Mouse (Mus musculus): ENCODE measurements around the gene Ankrd44.

Gene Ankrd44

GRCm38 (mm10) chr1:54887873-54888272, 38.3 kb downstream of the Ankrd44 start:
- no peak for DNase-seq (ENCODE audit: low spot score)

DNA sequence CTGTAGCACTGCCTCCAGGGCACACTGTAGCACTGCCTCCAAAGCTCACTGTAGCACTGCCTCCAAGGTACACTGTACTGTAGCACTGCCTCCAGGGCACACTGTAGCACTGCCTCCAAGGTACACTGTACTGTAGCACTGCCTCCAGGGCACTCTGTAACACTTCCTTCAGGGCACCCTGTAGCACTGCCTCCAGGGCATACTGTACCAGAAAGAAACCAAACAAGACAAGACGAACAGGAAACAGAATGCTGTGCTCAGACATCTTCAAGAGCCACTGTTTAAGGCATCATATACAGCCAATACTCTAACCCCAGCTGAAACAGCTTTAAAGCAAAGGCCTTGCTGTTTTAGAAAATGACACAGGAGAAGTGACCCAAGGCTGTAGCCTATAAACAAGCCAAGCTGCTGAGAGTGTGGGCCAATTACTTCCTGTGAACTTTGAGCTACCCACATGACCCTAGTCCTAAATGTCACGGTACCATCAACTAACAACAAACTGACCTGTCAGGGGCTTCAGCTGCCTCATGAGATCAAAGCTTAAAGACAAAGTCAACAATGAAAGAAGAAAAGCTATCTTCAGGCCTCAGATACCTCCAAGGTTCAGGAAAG, 43.2 kb downstream of the Ankrd44 start:
- DNase-seq (ENCODE audit: low spot score) = no peak

DNA sequence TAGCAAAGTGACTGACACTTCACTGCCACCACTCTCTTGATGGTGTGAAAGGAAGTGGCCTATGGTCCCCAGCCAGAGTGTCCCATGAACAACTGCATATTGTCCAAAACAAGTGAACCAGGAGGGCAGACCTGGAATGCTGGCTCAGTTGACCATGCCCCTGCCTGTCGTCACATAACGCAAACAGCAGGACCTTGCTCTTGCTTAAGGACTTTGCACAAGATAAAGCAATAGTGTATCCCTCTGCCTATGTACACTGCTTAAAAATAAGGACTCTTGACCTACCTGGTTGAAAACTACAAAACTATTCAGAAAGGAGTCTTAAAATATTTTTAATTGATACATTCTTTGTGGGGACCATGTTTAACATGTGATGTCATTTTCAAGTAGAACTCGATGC, 44.7 kb downstream of the Ankrd44 start:
- no peak for DNase-seq (ENCODE audit: low spot score)

GRCm38 (mm10) chr1:54877423-54878073, 48.6 kb downstream of the Ankrd44 start:
- no peak for DNase-seq (ENCODE audit: low spot score)

- DNase-seq (ENCODE audit: low spot score) = no peak
Observed at GRCm38 (mm10) chr1:54877014-54877413, 49.2 kb downstream of the Ankrd44 start.

DNA sequence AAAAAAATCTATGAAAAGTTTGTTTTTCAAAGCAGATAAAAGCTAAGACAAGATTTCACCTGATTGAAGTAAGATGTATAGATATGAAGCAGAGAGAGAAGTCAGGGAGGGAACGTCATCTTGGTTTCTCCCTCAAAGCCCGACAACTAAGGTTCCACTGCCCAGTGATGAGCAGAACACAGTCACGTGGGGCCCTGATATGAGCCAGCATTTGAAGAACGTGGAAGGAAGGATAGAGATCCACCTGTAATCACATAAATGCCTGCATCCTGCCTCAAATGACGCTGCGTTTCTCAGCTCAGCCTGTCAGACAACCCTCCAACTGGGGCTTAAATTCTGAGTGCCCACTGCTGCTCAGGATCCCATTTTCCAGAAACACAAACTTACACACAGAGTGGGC, 52.1 kb downstream of the Ankrd44 start:
- no peak for DNase-seq (ENCODE audit: low spot score)

GRCm38 (mm10) chr1:54872857-54873616, 53.1 kb downstream of the Ankrd44 start:
- DNase-seq (ENCODE audit: low spot score) = no peak

GRCm38 (mm10) chr1:54871321-54871720, 54.9 kb downstream of the Ankrd44 start:
- no peak for DNase-seq (ENCODE audit: low spot score)

- no peak for DNase-seq (ENCODE audit: low spot score)
Observed at GRCm38 (mm10) chr1:54870634-54871033, 55.6 kb downstream of the Ankrd44 start.

DNA sequence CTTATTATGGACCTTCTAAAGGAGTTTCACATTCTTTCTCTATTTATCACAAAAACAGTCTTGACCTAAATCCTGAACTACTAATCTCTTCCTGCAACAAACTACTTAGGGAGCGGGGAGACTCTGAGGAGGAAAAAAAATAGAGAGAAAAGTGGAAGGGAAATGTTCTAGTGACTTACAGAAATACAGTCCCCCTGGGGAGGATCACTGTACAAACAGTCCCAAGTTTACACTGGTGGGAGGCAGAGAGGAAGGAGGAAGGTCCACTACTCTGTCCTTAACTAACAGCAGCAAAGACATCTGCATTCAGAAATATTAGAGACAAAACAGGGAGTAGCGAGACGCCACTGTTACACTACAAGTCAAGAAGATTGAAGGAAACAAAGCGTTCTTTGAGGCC, 59.0 kb downstream of the Ankrd44 start:
- no peak for DNase-seq (ENCODE audit: low spot score)

- no peak for DNase-seq (ENCODE audit: low spot score)
Observed at GRCm38 (mm10) chr1:54866131-54866530, 60.1 kb downstream of the Ankrd44 start.

GRCm38 (mm10) chr1:54864928-54865652, 61.1 kb downstream of the Ankrd44 start:
- no peak for DNase-seq (ENCODE audit: low spot score)

DNA sequence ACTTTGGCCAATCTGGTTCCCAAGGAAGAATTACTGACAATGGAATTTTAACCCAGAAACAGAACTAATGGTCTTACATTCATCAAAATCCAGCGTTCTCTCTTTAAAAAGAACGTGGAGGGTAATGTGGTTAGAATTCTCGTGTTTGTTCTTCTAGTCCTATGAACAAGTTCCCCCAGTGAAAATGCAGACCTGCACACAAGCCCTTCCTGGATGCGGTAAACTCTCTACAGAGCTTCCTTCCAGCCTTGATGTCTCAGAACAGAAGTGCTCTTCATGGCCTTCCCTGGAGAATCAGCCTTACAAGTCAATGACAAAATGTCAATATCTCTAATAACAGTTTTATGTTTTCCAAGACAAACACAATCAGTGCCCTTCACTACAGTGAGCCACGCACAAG, 65.8 kb downstream of the Ankrd44 start:
- DNase-seq (ENCODE audit: low spot score) = no peak

DNA sequence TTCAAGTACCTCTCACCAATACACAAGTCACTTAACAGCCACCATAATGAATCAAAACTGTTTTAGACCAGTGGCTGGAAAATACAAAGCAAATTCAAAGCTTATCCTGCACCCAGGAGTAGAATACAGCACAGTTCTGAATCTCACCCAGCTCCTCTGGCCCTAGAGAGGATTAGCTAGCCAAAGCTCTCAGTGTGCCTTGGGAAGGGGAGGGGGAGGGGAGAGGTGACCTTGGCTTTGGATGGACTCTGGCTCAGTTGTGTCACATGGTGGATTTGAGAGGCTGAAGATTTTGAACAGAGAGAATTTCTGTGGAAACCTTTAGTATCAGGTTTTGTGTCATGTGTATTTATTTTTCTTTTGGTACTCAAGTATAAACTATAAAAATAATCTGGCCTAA, 66.3 kb downstream of the Ankrd44 start:
- DNase-seq (ENCODE audit: low spot score) = no peak

- DNase-seq (ENCODE audit: low spot score) = no peak
Observed at GRCm38 (mm10) chr1:54858898-54859297, 67.3 kb downstream of the Ankrd44 start.

DNA sequence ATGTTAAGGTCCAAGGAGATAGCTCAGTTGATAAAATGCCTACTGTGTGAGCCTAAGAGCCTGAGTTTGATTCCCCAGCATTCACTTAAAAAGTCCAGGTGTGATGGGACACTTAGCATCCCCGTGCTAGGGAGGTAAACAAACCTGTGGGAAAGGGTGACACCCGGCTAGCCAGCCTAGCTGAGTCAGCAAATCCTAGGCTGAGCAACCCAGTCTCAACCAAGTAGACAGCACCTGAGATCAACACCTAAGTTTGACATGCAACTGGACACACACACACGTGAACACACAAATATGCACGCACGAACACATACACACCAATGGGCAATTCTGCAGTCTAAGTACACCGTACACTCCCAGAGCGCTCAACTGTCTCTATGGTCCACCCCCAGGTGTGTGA, 69.7 kb downstream of the Ankrd44 start:
- no peak for DNase-seq (ENCODE audit: low spot score)

GRCm38 (mm10) chr1:54855970-54856369, 70.2 kb downstream of the Ankrd44 start:
- no peak for DNase-seq (ENCODE audit: low spot score)

DNA sequence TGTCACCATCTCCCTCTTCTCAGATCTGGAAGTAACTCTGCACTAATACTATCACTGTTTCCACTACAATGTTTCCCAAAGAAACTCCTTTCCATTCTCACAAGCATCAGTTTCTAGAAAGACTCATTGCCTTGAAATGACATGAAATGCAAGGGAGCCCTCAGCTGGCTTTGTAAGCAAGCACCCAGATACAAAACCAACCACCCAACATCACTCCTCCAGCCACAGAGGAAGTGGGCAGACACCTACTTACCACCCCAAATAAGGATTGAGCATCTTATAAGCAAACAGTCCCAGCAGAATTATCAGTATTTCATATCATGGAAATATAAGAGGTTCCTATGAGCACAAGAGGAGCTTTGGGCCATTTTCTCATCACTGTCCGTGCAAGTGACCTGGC, 71.8 kb downstream of the Ankrd44 start:
- no peak for DNase-seq (ENCODE audit: low spot score)

- DNase-seq (ENCODE audit: low spot score) = no peak
Observed at GRCm38 (mm10) chr1:54853311-54854000, 72.7 kb downstream of the Ankrd44 start.

DNA sequence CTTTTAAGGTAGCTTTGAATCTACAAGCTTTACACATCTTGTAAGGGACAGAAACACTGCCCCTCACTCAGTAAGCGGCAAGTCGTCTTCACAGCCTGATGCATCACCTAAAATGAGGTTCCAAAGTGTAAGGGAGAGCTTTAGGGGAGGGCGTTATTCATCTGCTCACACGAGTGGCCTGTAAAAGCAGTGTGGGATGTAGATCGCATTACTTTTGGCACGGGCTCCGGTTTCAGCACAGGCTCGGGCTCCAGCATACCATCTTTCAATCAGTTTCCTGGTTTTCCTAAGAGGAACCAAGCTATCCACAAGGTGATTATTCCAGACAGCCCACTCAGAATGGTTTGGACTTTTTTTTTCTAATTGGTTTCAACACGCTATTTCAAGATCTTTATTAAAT, 74.6 kb downstream of the Ankrd44 start:
- DNase-seq (ENCODE audit: low spot score) = no peak

DNA sequence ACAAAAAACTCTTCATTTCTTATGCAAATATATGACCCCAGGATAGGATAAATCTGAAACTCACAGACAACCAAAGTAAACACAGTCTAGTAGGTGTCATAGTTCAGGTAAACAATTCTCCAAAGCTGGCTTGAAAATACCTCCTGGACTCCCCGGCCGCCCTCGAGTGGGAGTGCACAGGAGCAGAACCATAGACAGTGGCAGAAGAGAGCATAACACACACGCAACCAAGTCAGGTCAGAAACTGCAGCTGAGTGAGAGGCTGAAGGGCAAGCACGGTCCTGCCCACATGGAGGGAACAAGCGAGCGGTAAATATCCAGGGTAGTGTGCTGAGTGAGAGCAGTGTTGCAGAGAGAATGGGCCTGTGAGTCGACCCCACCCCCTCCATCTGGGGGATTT, 76.1 kb downstream of the Ankrd44 start:
- no peak for DNase-seq (ENCODE audit: low spot score)

- DNase-seq (ENCODE audit: low spot score) = no peak
Observed at GRCm38 (mm10) chr1:54847238-54847637, 78.9 kb downstream of the Ankrd44 start.
